Mouse (Mus musculus) heart, postnatal 0 days (tissue): ENCODE data around the gene Chrm3.

Experiments used
- CTCF ChIP-seq: IDR thresholded peaks from 2 replicates; pipeline ENCODE4 v1.5.1; 2016; ENCODE audit warnings: antibody characterized with exemption, control low read depth, low read depth
- EP300 ChIP-seq: IDR thresholded peaks from 2 replicates; pipeline ENCODE4 v1.6.1; 2016; ENCODE audit warnings: antibody characterized with exemption, low read depth

DNA sequence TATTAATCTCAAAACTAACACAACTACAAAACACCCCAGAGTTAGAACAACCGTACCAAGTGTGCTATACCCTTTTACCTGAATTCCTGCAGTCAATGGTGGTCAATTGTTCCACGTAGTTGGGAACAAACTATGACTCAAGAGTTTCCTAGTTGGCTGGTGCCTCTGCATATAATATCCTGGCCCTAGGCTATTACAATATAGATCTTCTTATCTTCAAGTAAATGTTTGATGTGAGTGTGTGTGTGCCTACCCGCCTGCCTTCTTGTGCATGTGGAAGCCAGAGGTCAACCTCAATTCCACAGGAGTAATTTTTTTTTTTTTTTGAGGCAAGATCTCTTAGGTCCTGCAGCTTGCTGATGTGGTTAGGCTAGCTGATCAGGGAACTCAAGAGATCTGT lies 335.5 kb downstream of the Chrm3 start:
- TF ChIP-seq CTCF = no peak
- no peak for TF ChIP-seq EP300
